15 mouse cellular contexts compared by ENCODE assay signal in the genomic region with DNA sequence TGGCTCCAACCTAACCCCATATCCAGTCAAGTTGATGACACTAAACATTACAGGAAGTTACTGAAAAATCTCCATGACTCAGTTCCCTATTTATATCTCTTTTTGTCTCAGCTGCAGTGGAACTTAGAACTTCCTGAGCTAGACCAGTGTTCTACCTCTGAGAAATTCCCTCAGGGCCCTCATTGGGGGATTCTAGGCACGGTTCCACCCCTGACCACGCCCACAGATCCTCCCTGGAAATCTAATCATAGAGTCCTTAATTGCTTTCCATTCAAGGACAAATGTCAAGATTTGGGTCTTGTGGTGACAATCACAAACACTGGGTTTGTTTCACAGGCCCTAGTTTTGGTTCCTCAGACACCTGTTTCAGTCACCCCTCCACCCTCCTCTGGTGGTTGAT. TPM values are rescaled to one million over a fixed set of nuclear protein-coding genes. Genes with fewer than 3 reads are reported as not detected.
A peak's percentile ranks its signal among the peaks of the same experiment; 100 is the strongest.
DNase-seq lines count a peak whose midpoint lies in the region; ATAC-seq and TF ChIP-seq lines count a peak whose summit lies in the region.
"Had no signal": no experiment of that assay in that cellular context is flagged by ENCODE, and none has a peak within 500 bp of the region (broad histone marks: within the 10 kb centered on the region; RNA-seq: fewer than 3 reads in every experiment).

No protein-coding gene starts in this region.

- H3K27me3 ChIP-seq in heart, adult 2 months (ENCODE audit: control insufficient read depth, insufficient read depth, low read length): no peaks in the 10 kb centered on the region
- no peaks in the 10 kb centered on the region; the same call in 1 of the 2 replicates for H3K27me3 ChIP-seq in thymus, adult 2 months (ENCODE audit: control insufficient read depth, insufficient read depth, low read length)
- H3K27me3 ChIP-seq: forebrain, embryonic 15.5 days; kidney, embryonic 15.5 days; neural tube, embryonic 13.5 days had no signal

- peaks cover 8% of the 10 kb centered on the region for H3K4me1 ChIP-seq in heart, adult 2 months (ENCODE audit: control insufficient read depth, insufficient read depth, low read length)
- peaks cover 59% of the 10 kb centered on the region for H3K4me1 ChIP-seq in thymus, adult 2 months (replicated peaks; ENCODE audit: control insufficient read depth, insufficient read depth, low read length)
- H3K4me1 ChIP-seq: forebrain, embryonic 15.5 days; kidney, embryonic 15.5 days; neural tube, embryonic 13.5 days had no signal

- no peaks in the 10 kb centered on the region for H3K36me3 ChIP-seq in heart, adult 2 months (ENCODE audit: control insufficient read depth, insufficient read depth, low read length)
- H3K36me3 ChIP-seq in thymus, adult 2 months (ENCODE audit: control insufficient read depth, insufficient read depth, low read length): peaks cover 14% of the 10 kb centered on the region
- H3K36me3 ChIP-seq: forebrain, embryonic 15.5 days; heart, embryonic 13.5 days; kidney, embryonic 15.5 days; neural tube, embryonic 13.5 days had no signal

- WGBS in heart, adult 2 months: 20% methylated on average over 2 of the region's 2 CpGs
- 35% methylated on average over 2 of the region's 2 CpGs for WGBS in thymus, adult 2 months

- no peak overlapping the region for H3K4me3 ChIP-seq in heart, adult 2 months
- H3K4me3 ChIP-seq in thymus, adult 2 months (ENCODE audit: control insufficient read depth, insufficient read depth, low read length): no peak overlapping the region
- H3K4me3 ChIP-seq: forebrain, embryonic 15.5 days; heart, embryonic 13.5 days; kidney, embryonic 15.5 days; neural tube, embryonic 13.5 days had no signal

- intact Hi-C loops in heart, adult 2 months (cut with DNase I): no loop called here

- no peak for TF ChIP-seq POLR2A in heart, adult 2 months (IDR thresholded peaks at IDR 0.05; ENCODE audit: insufficient read depth, low read depth, low read length)
- no peak for TF ChIP-seq POLR2A in thymus, adult 2 months (IDR thresholded peaks at IDR 0.05; ENCODE audit: control insufficient read depth, extremely low read depth, insufficient read depth, low read length, poor library complexity)

- DNase-seq in heart, adult 2 months: peak in 1 of 2 experiments; percentile 51
- no peak for DNase-seq in heart, postnatal 4 days
- no peak for DNase-seq in thymus, adult 2 months
- no peak for DNase-seq in thymus, postnatal 25 days
- DNase-seq in cerebellum, postnatal 25 days: no peak
- no peak for DNase-seq in cerebellum, postnatal 4 days (ENCODE audit: low spot score in 2 of 2)
- DNase-seq: adrenal gland, adult 8-10 months; cerebellum, adult 9-11 months; lung, embryonic 14.5 days had no signal

- no peak for TF ChIP-seq EP300 in heart, adult 2 months (IDR thresholded peaks at IDR 0.05; ENCODE audit: insufficient read depth, low read depth, low read length)

- no peak overlapping the region for H3K9ac ChIP-seq in heart, adult 2 months (ENCODE audit: low read depth, low read length)
- H3K9ac ChIP-seq: forebrain, embryonic 15.5 days; heart, embryonic 13.5 days; kidney, embryonic 15.5 days; lung, embryonic 14.5 days; neural tube, embryonic 13.5 days had no signal

- no peak for TF ChIP-seq CTCF in heart, adult 2 months (IDR thresholded peaks at IDR 0.05)
- no peak for TF ChIP-seq CTCF in thymus, adult 2 months (IDR thresholded peaks at IDR 0.05; ENCODE audit: borderline replicate concordance, control insufficient read depth, extremely low read depth, insufficient read depth, low read length, poor library complexity)

- H3K27ac ChIP-seq in heart, adult 2 months: peak overlapping the region; percentile 60
- H3K27ac ChIP-seq in thymus, adult 2 months (ENCODE audit: control insufficient read depth, insufficient read depth, low read length): peak overlapping the region; percentile 50; the same call in 1 of the 2 replicates
- H3K27ac ChIP-seq: forebrain, embryonic 15.5 days; heart, embryonic 13.5 days; kidney, embryonic 15.5 days; neural tube, embryonic 13.5 days had no signal

- H3K79me2 ChIP-seq in heart, adult 2 months (replicated peaks; ENCODE audit: control insufficient read depth, insufficient read depth, low read length): no peaks in the 10 kb centered on the region

- ATAC-seq in common myeloid progenitor, adult 5-6 weeks (replicated peaks; ENCODE audit: low read depth, poor library complexity, severe bottlenecking): peak; percentile 39
- ATAC-seq: forebrain, embryonic 15.5 days; inflammation-experienced regulatory T-cells, adult 6 months had no signal

RNA-seq across cellular contexts. Expression of gene Vav1, which starts 6.2 kb away (rescaled TPM):
- total RNA-seq in heart, adult 2 months (2021): 1 to 10 TPM; 1.9 to 2.2 TPM
- polyA plus RNA-seq in heart, adult 2 months (2012; rRNA removed): 1.8 and 2.0 TPM in 2 replicates
- 1 to 10 TPM; 1.0 to 1.4 TPM for total RNA-seq in heart, postnatal 4 days (2021)
- polyA plus RNA-seq in thymus, adult 2 months (2012; rRNA removed): 131 and 137 TPM in 2 replicates
- 182 and 183 TPM in 2 replicates for total RNA-seq in common myeloid progenitor, adult 5-6 weeks (2017)

RNA-seq across cellular contexts. Expression of gene Trip10, which starts 35.8 kb away (rescaled TPM):
- 100 to 1,000 TPM; 107 to 128 TPM for total RNA-seq in heart, adult 2 months (2021)
- polyA plus RNA-seq in heart, adult 2 months (2012; rRNA removed): 69.0 and 83.2 TPM in 2 replicates
- total RNA-seq in heart, postnatal 4 days (2021): 10 to 100 TPM; 45.6 to 46.9 TPM
- 10.6 and 14.8 TPM in 2 replicates for polyA plus RNA-seq in thymus, adult 2 months (2012; rRNA removed)
- total RNA-seq in common myeloid progenitor, adult 5-6 weeks (2017): 8.4 and 9.8 TPM in 2 replicates

RNA-seq across cellular contexts. Expression of gene Gpr108, which starts 36.8 kb away (rescaled TPM):
- 10 to 100 TPM; 27.8 to 32.7 TPM for total RNA-seq in heart, adult 2 months (2021)
- 37.9 and 48.3 TPM in 2 replicates for polyA plus RNA-seq in heart, adult 2 months (2012; rRNA removed)
- total RNA-seq in heart, postnatal 4 days (2021): 10 to 100 TPM; 19.5 to 20.4 TPM
- polyA plus RNA-seq in thymus, adult 2 months (2012; rRNA removed): 62.4 and 63.9 TPM in 2 replicates
- total RNA-seq in common myeloid progenitor, adult 5-6 weeks (2017): 17.0 and 17.7 TPM in 2 replicates

RNA-seq across cellular contexts. Expression of gene C3, which starts 57.1 kb away (rescaled TPM):
- total RNA-seq in heart, adult 2 months (2021): 10 to 100 TPM; 91.5 to 91.6 TPM
- 119 and 160 TPM in 2 replicates for polyA plus RNA-seq in heart, adult 2 months (2012; rRNA removed)
- 10 to 100 TPM; 60.1 to 79.6 TPM for total RNA-seq in heart, postnatal 4 days (2021)
- 139 and 152 TPM in 2 replicates for polyA plus RNA-seq in thymus, adult 2 months (2012; rRNA removed)
- total RNA-seq in common myeloid progenitor, adult 5-6 weeks (2017): 8.4 and 19.3 TPM in 2 replicates

Comparison
In these comparisons a context has a peak if more than half of its experiments do, and no peak if none do; other contexts are left out.
1. RNA of gene Vav1, which starts 6.2 kb away (total RNA-seq): 182 to 183 TPM in common myeloid progenitor, adult 5-6 weeks; 1.9 to 2.2 TPM in heart, adult 2 months and 1.0 to 1.4 TPM in heart, postnatal 4 days; every median in the first group is over 10 times any median in the second.